Mouse (Mus musculus) CD4-positive, CD25-positive, alpha-beta regulatory T cell, adult 9 weeks (primary cell): Measurements from ENCODE around the gene Adprhl1. TPM values are rescaled to one million over a fixed set of nuclear protein-coding genes. Genes with fewer than 3 reads are reported as not detected.

ENCODE experiments used
- polyA plus RNA-seq: library from polyadenylated mRNA; unstranded; fragments of 100-300 nt; shearing (Covaris generic); gene quantifications from one replicate; pipeline ENCODE4 v1.2.1, GENCODE M21; 2017

The Adprhl1 gene
- polyA plus RNA-seq, result not detected

DNA sequence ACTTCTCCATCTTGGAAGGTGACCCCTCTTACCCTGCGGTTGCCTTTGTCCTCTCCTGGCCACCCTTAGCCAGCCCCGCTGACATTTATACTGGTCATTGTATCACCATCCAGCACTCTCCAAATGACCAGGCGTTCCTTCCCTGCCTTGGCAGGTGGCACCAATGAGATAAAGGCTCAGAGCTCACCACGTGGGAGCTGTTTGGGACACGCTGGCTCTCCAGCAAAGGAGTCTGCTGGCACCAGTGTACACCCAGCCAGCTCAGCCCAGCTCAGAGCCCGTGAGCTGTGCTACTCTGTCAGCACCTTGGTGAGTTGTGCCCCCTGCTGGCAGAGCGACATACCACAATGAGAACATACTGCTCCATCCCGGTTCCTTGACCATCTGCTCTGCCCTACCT lies at the start of gene Adprhl1:
Gene Adprhl1 (minus strand): TSS at position 144 of the 400 bp plus-strand sequence.

DNA sequence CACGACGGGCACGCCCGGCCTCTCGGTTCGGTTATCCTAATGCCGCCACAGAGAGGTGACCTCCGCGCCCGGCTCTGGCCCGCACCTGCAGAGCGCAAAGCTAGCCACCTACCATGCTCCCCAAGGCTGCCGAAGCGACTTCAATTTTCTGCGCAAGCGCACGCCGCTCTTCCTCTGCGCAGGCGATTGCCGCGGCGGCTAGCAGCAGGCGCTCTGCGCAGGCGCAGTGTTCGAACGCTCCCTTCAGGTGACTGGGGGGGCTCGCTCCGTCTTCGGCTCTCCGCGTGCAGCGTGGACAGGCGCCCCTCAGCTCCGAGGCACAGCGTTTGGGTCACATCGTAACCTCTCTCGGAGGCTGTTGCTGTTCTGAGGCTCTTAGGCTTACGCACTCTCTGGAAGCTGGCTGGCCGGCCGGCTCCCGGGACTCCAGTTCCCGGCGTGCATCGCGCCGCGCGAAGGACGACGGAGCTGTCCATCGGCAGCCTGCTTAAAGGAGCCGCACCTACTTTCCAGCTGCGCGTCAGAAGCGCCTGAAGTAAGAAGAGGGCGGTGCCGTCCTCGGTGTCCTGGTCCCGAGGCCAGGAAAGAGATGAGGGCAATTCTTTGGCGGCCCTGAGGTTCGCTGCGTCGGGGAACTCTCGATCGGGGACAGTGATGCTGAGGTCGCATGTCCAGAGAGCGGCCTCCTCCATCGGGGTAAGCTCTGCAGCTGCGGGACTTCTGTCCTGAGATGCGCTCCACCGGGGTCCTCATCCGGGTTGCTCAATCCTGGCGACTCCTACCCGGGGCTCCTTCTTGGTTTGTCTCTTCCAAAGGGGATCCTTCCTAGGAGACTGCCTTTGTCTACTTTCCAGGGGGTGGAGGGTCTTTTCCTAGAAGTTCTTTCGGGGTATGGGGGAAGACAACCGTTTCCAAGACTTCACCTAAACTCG lies 34.0 kb upstream of the Adprhl1 start, which contains the start of the genes Dcun1d2 and Tmco3:
Gene Dcun1d2 (minus strand): TSS at position 440 of the 932 bp plus-strand sequence.
Gene Tmco3 (plus strand): TSS at position 499 of the 932 bp plus-strand sequence.

DNA sequence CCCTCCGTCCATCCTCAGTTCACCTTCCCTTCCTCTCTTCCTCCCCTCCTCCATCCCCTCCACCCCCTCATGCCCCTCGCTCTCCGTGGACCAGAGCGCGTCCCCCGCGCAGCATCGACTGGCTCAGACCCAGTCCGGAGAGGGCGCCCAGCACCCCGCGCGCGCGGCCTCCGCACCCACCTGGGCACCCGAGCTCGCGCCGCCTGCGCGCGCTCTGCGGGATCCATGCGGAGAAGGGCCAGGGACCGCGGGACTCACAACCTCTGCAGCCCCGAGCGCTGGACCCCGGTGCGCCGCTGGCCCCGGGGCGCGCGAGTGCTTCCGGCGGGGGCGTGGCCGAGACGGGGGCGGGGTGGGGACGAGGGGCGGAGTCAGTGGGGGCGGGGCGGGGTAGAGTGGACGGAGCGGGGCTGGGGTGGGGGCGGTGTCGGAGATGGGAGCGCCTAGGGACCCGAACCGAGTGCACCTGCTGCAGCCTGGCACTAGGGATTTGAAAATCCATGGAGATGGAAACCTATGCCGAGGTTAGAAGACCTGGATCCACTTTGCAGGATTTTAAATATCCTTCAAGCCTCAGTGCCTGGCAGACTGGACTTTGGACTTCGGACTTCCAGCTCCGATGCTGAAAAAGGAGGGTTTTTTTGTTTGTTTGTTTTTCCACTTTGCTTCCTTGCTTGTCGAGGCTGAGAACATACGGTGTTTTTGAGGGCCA lies 53.5 kb downstream of the Adprhl1 start, which contains the start of gene Grtp1:
Gene Grtp1 (minus strand): TSS at position 320 of the 712 bp plus-strand sequence.

Other genes starting within 250 kb of the Adprhl1 start
- not detected for gene F7, start 228.1 kb downstream of the Adprhl1 start, polyA plus RNA-seq
- gene F10, start 216.9 kb downstream of the Adprhl1 start, polyA plus RNA-seq, result not detected
- gene Proz, start 193.2 kb downstream of the Adprhl1 start, polyA plus RNA-seq, result 2.6 TPM
- gene Pcid2, start 148.7 kb downstream of the Adprhl1 start, polyA plus RNA-seq, result 51.7 TPM
- gene Cul4a, start 148.5 kb downstream of the Adprhl1 start, polyA plus RNA-seq, result 23.7 TPM
- 8.4 TPM for gene Lamp1, start 95.0 kb downstream of the Adprhl1 start, polyA plus RNA-seq
- 1.6 TPM for gene Grtp1, start 53.5 kb downstream of the Adprhl1 start, polyA plus RNA-seq
- 40.5 TPM for gene Dcun1d2, start 34.0 kb upstream of the Adprhl1 start, polyA plus RNA-seq
- gene Tmco3, start 34.0 kb upstream of the Adprhl1 start, polyA plus RNA-seq, result 34.9 TPM
- 36.4 TPM for gene Tfdp1, start 84.6 kb upstream of the Adprhl1 start, polyA plus RNA-seq
- not detected for gene Atp4b, start 142.7 kb upstream of the Adprhl1 start, polyA plus RNA-seq
- not detected for gene Grk1, start 150.9 kb upstream of the Adprhl1 start, polyA plus RNA-seq
- gene Tmem255b, start 181.0 kb upstream of the Adprhl1 start, polyA plus RNA-seq, result not detected
- gene Gas6, start 240.3 kb upstream of the Adprhl1 start, polyA plus RNA-seq, result not detected